Mouse (Mus musculus) skeletal muscle tissue, adult 2 months (tissue): Measurements from ENCODE around the gene Pitpnm1.

Source experiments
- DNase-seq: peaks from one replicate; pipeline ENCODE4 v3.0.0-alpha.2; 2012; ENCODE audit warnings: low read depth, low spot score

Gene Pitpnm1

DNA sequence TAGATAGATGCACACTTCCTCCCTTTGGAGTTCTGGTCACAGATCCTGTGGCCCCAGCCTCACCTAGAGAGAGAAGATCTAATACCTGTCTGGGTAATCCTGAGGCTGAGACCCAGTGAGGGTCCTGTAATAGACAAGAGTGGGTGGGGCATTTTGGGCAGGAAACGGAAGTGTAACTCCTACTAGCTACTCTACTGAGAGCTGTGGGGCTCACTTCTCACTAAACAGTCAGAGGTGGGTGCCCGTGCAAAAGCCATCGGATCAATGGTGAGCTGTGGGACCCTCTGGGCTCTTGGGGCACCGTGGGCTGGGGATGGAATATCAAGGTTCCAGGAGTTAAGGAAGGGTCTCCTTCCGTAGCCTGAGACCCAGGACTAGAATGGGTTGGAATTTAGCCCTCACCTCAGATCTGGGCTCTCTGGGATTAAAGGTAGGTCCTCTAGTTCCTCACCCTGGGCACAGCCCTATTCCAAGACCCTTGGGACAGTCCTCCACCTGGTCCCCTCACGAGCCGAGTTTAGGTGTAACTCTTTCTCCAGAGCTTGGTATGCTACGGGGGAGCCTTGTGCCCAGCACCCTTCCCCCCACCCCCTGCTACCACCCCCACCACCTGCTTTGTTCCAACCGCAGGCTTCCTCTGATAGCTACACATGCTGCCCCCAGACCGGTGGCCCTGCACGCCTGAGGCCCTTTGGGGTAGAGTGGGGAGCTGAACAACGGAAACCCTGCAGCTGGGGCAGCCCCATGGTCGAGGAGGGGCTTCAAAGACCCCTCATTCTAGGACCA lies 54.8 kb downstream of the Pitpnm1 start:
- DNase-seq, result no peak

DNA sequence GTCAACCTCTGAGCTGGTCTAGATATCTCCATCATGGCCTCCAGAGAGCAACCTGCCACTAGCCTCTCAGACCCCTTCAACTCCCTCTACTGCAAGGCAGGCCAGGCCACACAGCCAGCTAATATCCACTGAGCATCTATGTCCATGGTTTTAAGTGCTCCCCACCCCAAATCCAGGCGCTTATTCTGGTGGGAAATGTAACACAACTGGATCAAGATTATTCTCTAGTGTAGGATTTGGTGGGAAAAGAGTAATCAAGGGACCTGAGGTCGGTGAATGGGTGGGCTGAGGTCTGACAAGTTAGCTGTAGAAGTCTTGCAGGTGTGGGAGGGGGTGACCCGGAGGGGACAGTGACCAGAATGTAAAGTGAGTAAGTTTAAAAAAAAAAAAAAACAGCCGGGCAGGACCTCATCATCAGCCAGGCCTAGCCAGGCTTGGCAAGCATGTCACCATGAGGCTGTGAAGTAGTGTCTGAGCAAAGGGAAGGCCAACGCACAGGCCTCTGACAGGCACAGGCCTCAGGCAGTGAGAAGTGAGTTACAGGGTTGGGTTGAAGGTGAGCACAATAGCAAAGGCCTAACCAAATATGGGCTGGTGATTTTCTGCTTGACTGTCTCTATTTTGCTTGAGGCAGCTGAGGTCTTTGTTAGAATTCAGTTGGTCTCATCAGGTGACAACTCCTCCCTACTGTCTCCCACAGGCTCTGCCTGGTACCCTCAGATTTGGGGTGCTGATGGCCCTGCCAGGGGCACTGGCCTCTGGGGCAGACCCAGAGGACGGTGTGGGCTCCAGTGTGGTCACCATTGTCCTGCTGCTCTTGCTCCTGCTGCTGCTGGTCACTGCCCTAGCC lies 55.6 kb downstream of the Pitpnm1 start:
- no peak for DNase-seq

DNA sequence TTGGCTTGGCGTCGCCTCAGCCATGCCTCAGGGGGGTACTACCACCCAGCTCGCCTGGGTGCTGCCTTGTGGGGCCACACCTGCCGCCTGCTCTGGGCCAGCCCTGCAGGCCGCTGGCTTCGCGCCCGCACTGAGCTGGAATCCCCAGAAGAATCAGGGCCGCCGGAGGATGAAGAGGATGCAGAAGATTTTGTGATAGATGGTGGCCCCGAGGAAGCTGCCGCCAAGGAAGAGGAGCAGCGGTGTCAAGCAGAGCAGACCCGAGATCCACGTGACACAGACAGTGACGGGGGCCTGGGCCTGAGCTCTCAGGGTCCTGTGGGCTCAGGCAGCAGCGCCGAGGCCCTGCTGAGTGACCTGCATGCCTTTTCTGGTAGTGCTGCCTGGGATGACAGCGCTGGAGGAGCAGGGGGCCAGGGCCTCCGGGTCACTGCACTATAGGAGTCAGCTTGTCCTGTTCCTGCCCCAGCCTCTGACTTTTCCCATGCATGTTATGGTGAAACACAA lies 56.3 kb downstream of the Pitpnm1 start:
- DNase-seq, result no peak

DNA sequence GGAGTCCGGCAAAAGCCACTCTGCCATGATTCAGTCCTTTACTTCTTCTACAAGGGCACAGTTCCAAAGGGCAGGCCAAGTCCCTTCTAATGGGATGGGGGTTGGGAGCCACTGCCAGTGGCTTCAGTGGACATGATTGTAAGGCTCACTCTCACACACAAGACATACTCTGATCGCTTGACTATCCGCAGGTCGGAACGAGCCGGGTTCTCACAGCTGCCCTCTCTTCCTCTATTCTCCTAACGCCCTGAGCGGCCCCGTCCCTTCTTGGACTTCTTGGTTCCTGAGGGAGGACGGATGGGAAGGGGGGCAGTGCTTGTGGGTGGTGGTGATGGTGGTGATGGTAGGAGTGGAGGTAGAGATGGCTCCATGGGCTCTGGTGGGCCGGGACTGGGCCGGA lies 57.0 kb downstream of the Pitpnm1 start:
- DNase-seq, result no peak

DNA sequence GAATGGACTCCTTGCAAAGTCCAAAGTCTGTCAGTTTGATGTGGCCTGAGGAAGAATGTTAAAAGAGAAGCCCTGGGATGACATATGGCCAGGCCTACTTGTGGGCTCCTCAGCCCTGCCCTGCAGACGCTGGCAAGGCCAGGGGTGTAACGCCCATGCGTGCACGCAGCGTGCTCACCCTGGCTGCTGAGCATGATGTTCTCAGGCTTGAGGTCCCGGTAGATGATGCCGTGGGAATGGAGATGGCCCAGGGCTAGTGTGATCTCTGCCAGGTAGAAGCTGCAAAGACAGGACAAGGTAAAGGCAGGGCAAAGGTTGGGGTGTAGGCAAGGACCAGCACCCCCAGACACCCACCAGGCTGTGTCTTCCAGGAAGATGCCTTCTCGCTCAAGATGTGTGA lies 59.3 kb downstream of the Pitpnm1 start:
- no peak for DNase-seq

DNA sequence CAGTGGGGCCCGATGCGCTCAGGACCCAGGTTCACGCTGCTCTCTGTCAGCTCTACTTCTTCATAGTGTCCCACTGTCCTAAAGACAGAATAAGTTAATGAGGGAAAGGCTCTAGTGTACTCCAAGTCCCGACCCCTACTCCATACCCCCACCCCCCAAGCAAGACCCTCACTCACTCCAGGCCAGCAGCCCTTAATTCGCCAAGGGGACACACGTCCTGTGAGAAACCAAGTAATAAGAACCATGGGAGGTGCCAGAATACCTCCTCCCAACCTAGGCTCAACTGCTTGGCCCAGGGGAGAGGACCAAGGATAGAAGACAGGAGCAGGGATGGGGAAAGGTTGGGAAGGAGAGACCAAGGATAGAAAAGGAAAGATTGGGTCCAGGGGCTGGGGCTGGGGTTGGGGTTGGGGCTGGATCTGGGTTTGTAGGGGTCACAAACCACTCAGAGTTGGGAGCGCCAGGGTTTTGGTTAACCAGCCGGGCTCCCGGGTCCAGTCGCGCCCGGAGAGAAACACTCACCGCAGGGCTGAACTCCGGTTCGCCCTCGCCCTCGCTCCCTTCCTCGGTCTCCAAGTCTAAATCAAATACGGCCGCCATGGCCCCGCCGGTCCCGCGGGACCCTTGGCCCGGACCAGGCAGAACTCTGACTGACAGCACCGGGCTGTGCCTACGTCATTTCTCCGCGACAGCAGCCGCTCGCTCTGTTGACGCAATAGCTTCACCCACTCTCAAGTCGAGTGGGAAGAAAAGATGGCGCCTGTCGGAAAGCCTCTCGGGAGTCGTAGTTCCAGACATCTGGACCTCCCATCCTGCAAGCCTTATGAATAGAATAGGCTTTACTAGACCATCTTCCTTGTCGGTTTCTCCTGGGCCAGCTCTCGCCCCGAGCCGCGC lies 63.1 kb downstream of the Pitpnm1 start, which contains the start of gene Rps6kb2:
Rps6kb2 (minus strand) TSS at position 709 of the 897 bp plus-strand sequence.
- peak; percentile 98 for DNase-seq

DNA sequence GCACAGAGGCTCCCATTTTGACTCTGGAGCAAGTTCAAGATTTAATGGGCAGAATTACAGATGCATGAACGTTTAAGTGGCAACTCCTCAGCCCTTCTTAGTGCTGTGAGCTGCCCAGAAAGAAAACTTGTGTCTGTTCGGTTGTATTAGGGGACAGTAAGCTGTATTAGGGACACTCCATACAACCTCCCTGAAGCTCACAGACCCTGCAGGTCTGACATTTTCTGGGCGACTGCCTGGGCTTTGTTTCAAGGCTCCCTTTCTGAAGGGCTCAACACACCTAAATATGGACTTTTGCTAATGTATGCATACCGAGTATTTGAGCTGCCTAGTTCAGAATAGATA lies 63.7 kb downstream of the Pitpnm1 start:
- DNase-seq, result no peak
